Mouse (Mus musculus) forebrain, embryonic 16.5 days (tissue): Measurements from ENCODE around the gene Nfe2l2. TPM values are rescaled to one million over a fixed set of nuclear protein-coding genes. Genes with fewer than 3 reads are reported as not detected.

Source experiments
- ATAC-seq: fragments of 200-750 bp; cut with Nextera tagmentation; 2 replicates; pipeline ENCODE4 v1.8.0; 2017; ENCODE audit warnings: mild to moderate bottlenecking, moderate library complexity
- H3K27ac ChIP-seq: fragments of 300-500 bp; sonication (generic); 2 replicates; pipeline ENCODE4 v1.5.1; 2014; ENCODE audit warnings: low read length, control low read depth
- H3K27me3 ChIP-seq: fragments of 300-500 bp; sonication (generic); replicated peaks from 2 replicates; pipeline ENCODE4 v1.6.1; 2014; ENCODE audit warnings: low read length; ENCODE audit not compliant: control insufficient read depth, insufficient read depth
- H3K36me3 ChIP-seq: fragments of 300-500 bp; sonication (generic); 2 replicates; pipeline ENCODE4 v1.6.1; 2014; ENCODE audit not compliant: control insufficient read depth, insufficient read depth
- H3K4me1 ChIP-seq: fragments of 300-500 bp; sonication (generic); replicated peaks from 2 replicates; pipeline ENCODE4 v1.6.1; 2014; ENCODE audit warnings: low read length; ENCODE audit not compliant: control insufficient read depth, insufficient read depth
- H3K4me2 ChIP-seq: fragments of 300-500 bp; sonication (generic); 2 replicates; pipeline ENCODE4 v1.6.1; 2014; ENCODE audit warnings: mild to moderate bottlenecking, low read length, control low read depth
- H3K4me3 ChIP-seq: fragments of 300-500 bp; sonication (generic); replicated peaks from 2 replicates; pipeline ENCODE4 v1.5.1; 2014; ENCODE audit warnings: mild to moderate bottlenecking, low read length, control low read depth
- H3K9ac ChIP-seq: fragments of 300-500 bp; sonication (generic); replicated peaks from 2 replicates; pipeline ENCODE4 v1.6.1; 2014; ENCODE audit warnings: low read depth, low read length, control low read depth
- H3K9me3 ChIP-seq: fragments of 300-500 bp; sonication (generic); 2 replicates; pipeline ENCODE4 v1.6.1; 2016; ENCODE audit warnings: low read length; ENCODE audit not compliant: control insufficient read depth
- WGBS: fragments of 180-500 bp; shearing (Covaris S2); extraction: QIAGEN DNeasy Blood & Tissue Kit; methylation state at CpG from one replicate; pipeline ENCODE4 v1.1.7; 2014; 5-methylcytosine and 5-hydroxymethylcytosine counted together
- polyA plus RNA-seq: library from polyadenylated mRNA; unstranded; fragments of >200 nt; fragmentation: Nextera tagmentation; extraction: Ambion mirVana; gene quantifications from 2 replicates; pipeline ENCODE4 v1.2.1, GENCODE M21; 2015

Nfe2l2 gene
- polyA plus RNA-seq, 1 experiment from 2014 or later: 12.7 TPM

- ATAC-seq: no peak
- Histone ChIP-seq H3K9me3 (no peaks in the 10 kb centered on the region), H3K27me3 (no peaks in the 10 kb centered on the region), H3K4me2 (no peak overlapping the region), H3K4me3 (no peak overlapping the region), H3K36me3 (no peaks in the 10 kb centered on the region), H3K9ac (no peak overlapping the region), H3K4me1 (no peaks in the 10 kb centered on the region; the same call in 1 of the 2 replicates), H3K27ac (no peak overlapping the region)
- 96% methylated on average over 6 of the region's 6 CpGs for WGBS
These were observed 12.1 kb downstream of the Nfe2l2 start for GRCm38 (mm10) chr2:75692369-75692768.

- Histone ChIP-seq H3K9me3 (no peaks in the 10 kb centered on the region), H3K27ac (no peak overlapping the region), H3K4me1 (no peaks in the 10 kb centered on the region; the same call in 1 of the 2 replicates), H3K27me3 (no peaks in the 10 kb centered on the region), H3K4me3 (no peak overlapping the region), H3K9ac (no peak overlapping the region), H3K36me3 (no peaks in the 10 kb centered on the region), H3K4me2 (no peak overlapping the region)
- WGBS: 76% methylated on average over 8 of the region's 8 CpGs
- no peak for ATAC-seq
These were observed 13.1 kb downstream of the Nfe2l2 start for GRCm38 (mm10) chr2:75691316-75691715.

- Histone ChIP-seq H3K9ac (no peak overlapping the region), H3K4me2 (no peak overlapping the region), H3K36me3 (no peaks in the 10 kb centered on the region), H3K4me3 (no peak overlapping the region), H3K27me3 (no peaks in the 10 kb centered on the region), H3K9me3 (no peaks in the 10 kb centered on the region), H3K27ac (no peak overlapping the region), H3K4me1 (no peaks in the 10 kb centered on the region)
- no peak for ATAC-seq
- WGBS: 96% methylated on average over 4 of the region's 4 CpGs
These were observed 13.8 kb downstream of the Nfe2l2 start for GRCm38 (mm10) chr2:75690656-75691055.

GRCm38 (mm10) chr2:75689482-75690158, 14.8 kb downstream of the Nfe2l2 start:
- H3K27ac ChIP-seq: no peak overlapping the region
- H3K36me3 ChIP-seq: no peaks in the 10 kb centered on the region
- H3K9ac ChIP-seq: no peak overlapping the region
- 79% methylated on average over 10 of the region's 10 CpGs for WGBS
- H3K4me1 ChIP-seq: no peaks in the 10 kb centered on the region
- no peaks in the 10 kb centered on the region for H3K27me3 ChIP-seq
- no peak for ATAC-seq
- no peak overlapping the region for H3K4me2 ChIP-seq
- no peak overlapping the region for H3K4me3 ChIP-seq
- no peaks in the 10 kb centered on the region for H3K9me3 ChIP-seq

GRCm38 (mm10) chr2:75688901-75689300, 15.5 kb downstream of the Nfe2l2 start:
- no peaks in the 10 kb centered on the region for H3K27me3 ChIP-seq
- no peak overlapping the region for H3K4me3 ChIP-seq
- 92% methylated on average over 1 of the region's 1 CpGs for WGBS
- no peaks in the 10 kb centered on the region for H3K36me3 ChIP-seq
- ATAC-seq: no peak
- no peak overlapping the region for H3K4me2 ChIP-seq
- H3K9ac ChIP-seq: no peak overlapping the region
- no peaks in the 10 kb centered on the region for H3K9me3 ChIP-seq
- H3K4me1 ChIP-seq: no peaks in the 10 kb centered on the region
- no peak overlapping the region for H3K27ac ChIP-seq

GRCm38 (mm10) chr2:75687040-75687749, 17.2 kb downstream of the Nfe2l2 start:
- Histone ChIP-seq H3K9me3 (no peaks in the 10 kb centered on the region), H3K4me3 (no peak overlapping the region), H3K36me3 (no peaks in the 10 kb centered on the region), H3K27me3 (no peaks in the 10 kb centered on the region), H3K4me2 (no peak overlapping the region), H3K4me1 (no peaks in the 10 kb centered on the region), H3K9ac (no peak overlapping the region), H3K27ac (no peak overlapping the region)
- ATAC-seq: no peak
- 93% methylated on average over 10 of the region's 10 CpGs for WGBS

- Histone ChIP-seq H3K36me3 (no peaks in the 10 kb centered on the region), H3K27ac (no peak overlapping the region), H3K27me3 (no peaks in the 10 kb centered on the region), H3K4me3 (no peak overlapping the region), H3K4me1 (no peaks in the 10 kb centered on the region), H3K4me2 (no peak overlapping the region), H3K9me3 (no peaks in the 10 kb centered on the region), H3K9ac (no peak overlapping the region)
- WGBS: 79% methylated on average over 6 of the region's 6 CpGs
- no peak for ATAC-seq
These were observed 19.0 kb downstream of the Nfe2l2 start for GRCm38 (mm10) chr2:75685458-75685861.

- Histone ChIP-seq H3K36me3 (no peaks in the 10 kb centered on the region), H3K4me2 (no peak overlapping the region), H3K9me3 (no peaks in the 10 kb centered on the region), H3K4me3 (no peak overlapping the region), H3K9ac (no peak overlapping the region), H3K27me3 (no peaks in the 10 kb centered on the region), H3K4me1 (no peaks in the 10 kb centered on the region), H3K27ac (no peak overlapping the region)
- no peak for ATAC-seq
- whole genome bisulfite sequencing: 67% methylated on average over 3 of the region's 3 CpGs
These were observed 19.9 kb downstream of the Nfe2l2 start for GRCm38 (mm10) chr2:75684526-75684925.

- no peaks in the 10 kb centered on the region for H3K4me1 ChIP-seq
- H3K4me3 ChIP-seq: no peak overlapping the region
- H3K4me2 ChIP-seq: no peak overlapping the region
- no peaks in the 10 kb centered on the region for H3K27me3 ChIP-seq
- H3K36me3 ChIP-seq: no peaks in the 10 kb centered on the region
- WGBS: 75% methylated on average over 15 of the region's 15 CpGs
- no peak for ATAC-seq
- H3K9me3 ChIP-seq: no peaks in the 10 kb centered on the region
- H3K9ac ChIP-seq: no peak overlapping the region
- H3K27ac ChIP-seq: no peak overlapping the region
These were observed 21.3 kb downstream of the Nfe2l2 start for GRCm38 (mm10) chr2:75682978-75683709.
